Mouse (Mus musculus) right cerebral cortex, adult 18-20 months (tissue): ENCODE results near the gene Sh2b1.
"Not testable (repeated sequence)": the region's sequence is repeated elsewhere in the genome, so short reads cannot be mapped to it uniquely, and the experiment has no call there.

Experiments used
- DNase-seq: peaks from one replicate; pipeline ENCODE4 v3.0.0; 2022; ENCODE audit warnings: mixed read lengths

The Sh2b1 gene

DNA sequence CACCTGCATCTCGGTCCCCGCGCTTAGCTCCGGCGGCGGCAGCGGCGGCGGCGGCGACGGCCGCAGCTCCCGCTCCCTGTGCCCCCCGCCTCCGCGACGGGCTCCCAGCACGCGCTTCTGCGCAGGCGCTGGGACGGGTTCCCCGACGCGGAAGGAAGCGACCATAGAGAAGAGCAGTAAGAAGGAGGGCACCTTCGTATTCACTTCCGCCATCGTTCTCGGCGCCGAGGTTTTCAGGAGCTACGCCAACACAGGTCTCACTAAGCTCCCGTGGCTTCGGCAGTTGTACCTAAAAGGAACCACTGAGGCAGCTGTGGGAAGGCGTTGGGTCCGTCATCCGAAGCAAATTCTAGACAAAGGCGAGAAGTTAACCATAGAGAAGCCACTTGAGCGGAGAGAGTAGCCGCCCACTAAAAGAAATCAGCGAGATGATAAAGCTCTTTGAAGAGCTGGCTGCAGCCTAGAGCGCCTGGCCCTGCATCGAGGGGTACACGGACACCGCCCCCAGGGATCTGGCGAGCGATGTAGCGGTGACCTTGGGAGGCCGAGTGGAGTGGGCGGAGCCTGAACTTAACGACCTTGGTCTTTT lies at the start of gene Sh2b1:
TSS of gene Sh2b1 (minus strand) at position 432 of the 589 bp plus-strand sequence.
- peak; percentile 92 for DNase-seq

DNA sequence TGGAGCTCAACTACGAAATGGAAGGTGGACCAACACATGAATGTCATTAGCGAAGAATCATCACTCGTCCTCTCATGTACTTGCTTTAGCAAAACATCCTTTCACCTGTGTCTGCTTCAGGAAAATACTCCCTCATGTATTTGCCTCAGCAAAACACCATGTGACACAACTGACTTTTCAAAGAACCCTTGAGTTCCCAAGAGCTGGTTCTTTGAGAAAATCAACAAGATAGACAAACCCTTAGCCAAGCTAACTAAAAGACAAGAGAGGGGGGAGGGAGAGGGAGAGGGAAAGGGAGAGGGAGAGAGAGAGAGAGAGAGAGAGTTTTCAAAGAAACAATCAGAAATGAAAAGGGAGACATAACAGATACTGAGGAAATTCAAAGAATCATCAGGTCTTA lies 48.1 kb upstream of the Sh2b1 start:
- no peak for DNase-seq

DNA sequence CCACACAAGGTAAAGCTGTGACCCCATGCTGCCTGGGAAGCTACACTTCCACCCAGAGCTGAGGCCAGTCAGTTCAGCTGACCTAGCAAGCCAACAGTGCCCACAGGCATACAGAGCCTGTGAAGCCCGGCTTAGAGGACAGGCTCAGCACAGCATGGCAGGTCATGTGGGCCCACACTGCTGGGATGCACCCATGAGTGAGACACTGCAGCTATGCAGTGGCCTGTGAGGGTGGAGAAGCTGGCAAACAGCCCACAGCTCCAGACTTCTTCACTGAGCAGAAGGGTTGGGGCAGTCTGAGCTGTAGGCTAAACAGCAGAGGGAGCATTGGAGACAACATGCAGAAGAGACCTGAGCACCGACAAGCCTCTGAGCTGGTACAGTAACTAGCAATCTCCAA lies 44.3 kb upstream of the Sh2b1 start:
- DNase-seq, result no peak

DNA sequence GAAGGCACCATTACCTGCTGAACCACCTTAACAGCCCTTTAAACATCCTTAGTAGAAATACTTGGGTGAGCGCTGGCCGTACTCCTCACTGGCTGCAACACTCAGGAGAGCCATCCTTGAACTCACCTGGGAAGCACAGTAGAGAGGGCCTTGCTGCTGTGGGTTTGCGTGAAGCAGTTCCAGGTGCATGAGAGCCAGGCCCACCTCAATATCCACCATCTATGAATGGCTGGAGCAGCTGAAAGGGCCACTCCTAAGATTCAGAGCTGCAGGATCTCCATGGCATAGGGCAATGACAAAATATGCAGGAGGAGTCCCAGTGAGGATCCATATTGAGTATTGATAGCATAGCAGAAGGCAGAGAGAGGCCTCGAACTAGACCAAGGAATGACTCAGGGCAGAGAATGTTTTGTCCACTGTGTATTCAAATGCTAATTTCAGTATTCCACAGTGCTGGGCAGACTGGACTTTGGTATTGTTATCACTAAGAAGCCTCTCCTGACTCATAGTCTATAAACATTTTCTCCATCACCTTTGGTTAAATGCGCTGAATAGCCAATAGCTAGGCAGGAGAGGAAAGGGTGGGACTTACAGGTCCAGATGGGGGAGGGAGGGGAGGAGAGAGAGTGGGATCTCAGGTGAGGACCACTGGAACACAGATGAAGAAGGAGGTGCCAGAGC lies 43.2 kb upstream of the Sh2b1 start:
- DNase-seq, result no peak

DNA sequence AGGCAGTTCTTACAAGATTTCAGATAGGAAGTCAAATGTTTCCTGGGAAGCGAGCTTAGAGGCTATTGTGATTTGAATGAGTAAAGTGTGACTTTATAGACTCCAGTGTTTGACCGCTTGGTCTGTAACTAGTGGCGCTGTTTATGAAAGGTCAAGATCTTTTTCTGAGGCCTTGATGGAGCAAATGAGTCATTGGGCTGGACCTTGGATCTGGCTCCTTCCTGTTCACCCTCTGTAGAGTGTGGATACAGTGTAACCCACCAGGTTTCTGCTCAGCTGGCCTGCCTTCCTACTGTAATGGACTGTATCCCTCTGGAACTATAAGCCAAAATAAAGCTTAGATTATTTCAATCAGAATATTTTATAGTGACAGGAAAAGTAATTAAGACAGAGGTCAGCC lies 36.1 kb upstream of the Sh2b1 start:
- DNase-seq, result no peak

DNA sequence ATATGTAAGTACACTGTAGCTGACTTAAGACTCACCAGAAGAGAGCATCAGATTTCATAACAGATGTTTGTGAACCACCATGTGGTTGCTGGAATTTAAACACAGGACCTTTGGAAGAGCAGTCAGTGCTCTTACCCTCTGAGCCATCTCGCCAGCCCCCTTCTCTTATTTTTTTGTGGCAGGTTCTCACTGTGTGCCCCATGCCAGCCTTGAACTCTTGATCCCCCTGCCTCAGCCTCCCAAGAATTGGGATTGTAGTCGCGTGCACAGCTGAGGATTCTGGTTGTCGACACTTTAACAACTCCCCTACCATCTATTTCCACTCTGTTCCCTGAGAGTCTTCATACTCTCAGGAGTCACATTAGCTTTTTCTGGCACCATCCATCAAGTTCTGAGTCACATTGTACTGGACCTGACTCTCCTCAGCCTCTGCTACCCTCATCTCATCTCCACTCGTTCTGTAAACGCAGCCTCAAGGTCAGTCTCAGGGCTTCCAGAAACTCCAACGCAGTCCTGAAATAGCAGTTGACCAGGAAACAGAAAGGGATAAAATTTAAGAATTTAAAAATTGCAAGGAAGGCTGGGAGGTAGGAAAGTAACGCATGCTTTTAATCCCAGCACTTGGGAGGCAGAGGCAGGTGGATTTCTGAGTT lies 32.0 kb upstream of the Sh2b1 start:
- DNase-seq, result no peak

DNA sequence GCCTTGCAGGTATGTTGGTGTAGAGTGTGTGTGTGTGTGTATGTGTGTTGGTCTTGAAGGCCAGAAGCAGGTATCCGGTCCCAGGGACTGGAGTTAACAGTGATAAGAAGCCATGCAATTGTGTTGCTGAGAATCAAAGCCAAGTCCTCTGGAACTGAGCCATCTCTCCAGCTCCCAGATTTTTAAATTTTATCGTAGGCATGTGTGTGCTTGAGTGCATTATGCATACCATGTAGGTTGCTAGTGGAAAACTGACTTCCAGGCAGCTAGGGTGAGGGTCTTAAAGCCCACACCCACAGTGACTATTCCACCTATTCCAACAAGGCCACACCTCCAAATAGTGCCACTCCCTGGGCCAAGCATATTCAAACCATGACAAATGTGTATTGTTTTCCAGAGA lies 29.7 kb upstream of the Sh2b1 start:
- no peak for DNase-seq

DNA sequence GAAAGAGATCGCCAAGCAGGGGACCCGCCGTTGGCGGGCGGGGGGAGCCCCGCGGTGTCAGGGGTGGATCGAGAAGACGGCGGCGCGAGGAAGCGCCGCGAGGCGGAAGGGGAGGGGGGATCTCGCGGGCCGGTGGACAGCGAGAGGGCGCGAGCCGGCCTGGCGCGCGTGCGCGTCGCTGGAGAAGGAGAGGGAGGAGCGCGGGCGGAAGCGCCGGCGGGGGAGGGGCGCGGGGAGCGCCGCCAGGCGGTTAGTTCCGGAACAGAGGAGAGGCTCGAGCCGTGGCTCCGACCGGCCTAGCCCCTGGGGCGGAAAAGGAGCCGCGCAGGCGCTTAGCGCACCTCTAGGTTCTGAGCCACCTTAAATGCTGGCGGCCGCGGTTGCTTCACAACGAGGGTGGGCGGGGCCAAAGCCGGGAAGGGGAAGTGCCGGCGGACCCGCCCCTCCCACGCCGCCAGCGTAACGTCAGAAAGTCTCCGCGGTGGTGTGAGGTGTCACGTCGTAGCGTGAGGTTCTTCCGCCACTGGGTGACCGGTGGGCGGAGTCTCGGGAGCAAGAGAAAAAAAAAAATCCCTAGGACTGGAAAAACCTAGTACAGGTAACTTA lies 28.2 kb upstream of the Sh2b1 start, which contains the start of gene Atxn2l:
TSS of gene Atxn2l (minus strand) at position 165 of the 606 bp plus-strand sequence.
- DNase-seq, result peak; percentile 99

DNA sequence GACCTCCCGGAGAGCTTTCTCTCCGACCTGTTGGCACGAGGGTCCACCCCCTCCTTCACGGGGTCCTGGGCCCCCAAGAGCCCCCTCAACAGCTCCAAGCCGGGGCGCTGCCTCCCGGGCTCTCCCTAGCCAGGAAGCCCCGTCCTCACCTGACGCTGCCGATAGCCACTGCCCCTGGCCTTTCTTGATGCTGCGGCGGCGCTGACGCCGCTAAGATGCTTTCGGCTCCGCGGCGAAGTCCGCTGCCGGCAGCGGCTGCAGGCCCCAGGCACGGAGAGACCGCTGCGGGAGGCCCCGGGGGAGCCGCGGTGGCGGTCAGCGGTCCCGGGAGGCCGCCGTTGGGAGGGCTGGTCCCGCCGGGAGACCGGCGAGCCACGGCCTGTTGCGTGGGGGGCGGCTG lies 27.5 kb upstream of the Sh2b1 start:
- no peak for DNase-seq

DNA sequence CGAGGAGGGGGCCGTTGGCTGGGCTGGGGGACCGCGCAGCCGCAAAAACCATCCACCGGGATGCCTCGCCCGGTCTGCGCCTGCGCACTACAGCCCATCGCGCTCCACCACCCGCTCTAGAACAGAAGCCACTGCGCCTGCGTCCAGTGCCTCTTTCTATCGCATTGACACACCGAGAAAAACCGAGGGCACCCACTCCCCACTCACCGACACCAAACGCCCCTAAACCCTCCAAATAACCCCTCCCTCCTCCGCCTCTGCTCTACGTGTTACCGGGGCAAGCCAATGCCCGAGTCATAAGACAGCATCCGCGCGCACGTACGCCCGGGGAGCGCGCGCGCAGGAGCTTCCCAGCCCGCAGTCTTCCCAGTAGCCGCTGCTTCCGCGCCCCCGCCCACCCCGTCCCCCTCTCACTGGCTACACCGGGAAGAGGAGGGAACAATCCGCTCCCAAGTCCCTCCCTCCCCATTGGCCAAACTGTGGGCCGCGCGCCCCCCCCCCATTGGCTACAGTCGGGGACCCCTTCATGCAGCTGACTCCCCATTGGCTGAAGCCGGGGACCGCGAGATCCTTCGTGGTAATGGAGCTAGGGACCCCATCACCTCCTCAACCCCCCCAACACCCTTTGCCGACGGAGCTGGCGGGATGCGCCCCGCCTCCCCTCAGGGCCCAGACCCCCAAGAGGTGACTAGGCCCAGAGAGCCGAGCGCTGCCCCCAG lies 27.0 kb upstream of the Sh2b1 start:
- DNase-seq, result peak; percentile 93

DNA sequence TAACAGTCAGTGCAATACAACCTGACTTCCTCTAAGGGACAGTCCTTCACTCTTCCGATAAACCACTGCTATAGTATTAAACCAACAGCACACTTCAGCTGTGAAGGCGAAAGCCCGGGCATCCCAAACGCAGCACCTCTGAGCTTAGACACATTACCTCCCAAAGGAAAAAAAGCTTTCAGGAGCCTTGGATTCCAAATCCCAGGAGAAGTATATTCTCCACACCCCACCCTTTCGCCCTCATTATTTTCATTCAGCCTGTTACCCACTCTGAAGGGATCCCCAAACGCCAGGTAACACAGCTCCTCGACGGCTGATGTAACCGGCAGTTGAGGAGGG lies 26.4 kb upstream of the Sh2b1 start:
- DNase-seq, result no peak

DNA sequence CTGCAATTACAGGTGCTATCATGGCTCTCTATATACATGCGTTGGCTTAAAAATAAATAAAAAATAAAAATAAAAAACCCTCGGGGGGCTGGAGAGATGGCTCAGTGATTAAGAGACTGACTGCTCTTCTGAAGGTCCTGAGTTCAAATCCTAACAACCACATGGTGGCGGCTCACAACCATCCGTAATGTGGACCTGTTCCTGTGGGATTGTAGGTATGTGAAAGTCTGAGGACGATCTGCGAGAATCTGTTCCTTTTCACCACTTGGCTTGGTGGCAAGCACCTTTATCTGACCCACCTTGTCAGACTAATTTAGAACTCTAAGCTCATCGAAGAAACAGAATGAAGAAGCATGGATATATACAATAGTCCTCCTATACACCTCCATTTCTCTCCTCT lies 24.2 kb upstream of the Sh2b1 start:
- no peak for DNase-seq

DNA sequence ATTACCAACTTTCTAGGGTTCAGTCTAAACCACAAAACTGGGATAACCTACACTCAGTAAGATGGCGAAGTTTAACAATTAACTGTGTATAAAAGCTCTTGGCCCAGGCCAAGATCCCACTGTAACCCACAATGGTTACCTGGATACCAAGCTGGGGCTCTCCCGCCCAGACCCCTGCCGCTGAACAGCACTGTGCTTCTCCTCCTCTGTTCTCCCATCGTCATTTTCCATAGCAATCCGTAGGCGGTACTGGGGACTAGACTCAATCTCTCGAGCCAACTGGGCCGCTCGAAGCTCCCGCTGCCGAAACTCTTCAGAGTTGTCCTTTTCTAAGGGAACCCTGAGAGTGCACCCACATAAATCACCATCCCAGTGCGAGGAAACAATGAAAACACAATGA lies 22.7 kb upstream of the Sh2b1 start:
- no peak for DNase-seq

DNA sequence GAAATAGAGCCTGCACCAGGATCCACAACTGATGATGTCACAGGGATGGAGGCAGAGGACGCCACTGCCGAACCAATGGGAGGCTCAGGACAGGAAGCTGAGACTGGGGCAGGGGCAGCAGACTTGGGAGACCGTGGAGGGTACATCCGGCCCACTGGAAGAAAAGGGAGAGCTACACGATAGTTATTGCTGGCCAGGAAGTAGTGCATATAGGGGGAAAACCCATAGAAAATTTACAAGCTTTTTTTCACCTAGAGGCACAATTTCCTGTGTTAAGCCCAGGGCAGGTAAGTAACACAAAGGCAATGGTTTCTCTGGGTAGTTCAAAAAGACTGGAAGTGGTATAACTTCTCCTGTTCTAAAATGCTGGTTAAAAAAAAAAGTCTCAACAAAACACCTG lies 21.3 kb upstream of the Sh2b1 start:
- no peak for DNase-seq

DNA sequence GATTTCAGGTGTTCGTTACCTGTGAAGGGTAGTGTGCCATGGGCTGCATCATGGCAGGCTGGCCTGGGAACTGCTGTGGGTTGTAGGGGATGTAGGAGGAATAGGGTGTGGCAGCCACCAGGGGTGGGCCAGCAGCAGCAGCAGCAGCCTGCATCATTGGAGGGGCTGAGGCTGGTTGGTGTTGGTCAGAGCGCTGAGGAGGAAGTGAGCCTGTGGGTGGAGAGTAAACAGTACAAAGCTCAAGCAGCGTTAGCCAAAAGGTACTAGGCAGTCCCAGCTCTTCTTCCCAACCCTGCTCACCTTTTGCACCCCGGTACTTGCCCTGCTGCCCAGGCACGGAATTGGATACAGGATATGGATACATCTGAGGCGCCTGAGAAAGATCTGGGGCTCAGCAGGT lies 18.9 kb upstream of the Sh2b1 start:
- DNase-seq, result no peak

DNA sequence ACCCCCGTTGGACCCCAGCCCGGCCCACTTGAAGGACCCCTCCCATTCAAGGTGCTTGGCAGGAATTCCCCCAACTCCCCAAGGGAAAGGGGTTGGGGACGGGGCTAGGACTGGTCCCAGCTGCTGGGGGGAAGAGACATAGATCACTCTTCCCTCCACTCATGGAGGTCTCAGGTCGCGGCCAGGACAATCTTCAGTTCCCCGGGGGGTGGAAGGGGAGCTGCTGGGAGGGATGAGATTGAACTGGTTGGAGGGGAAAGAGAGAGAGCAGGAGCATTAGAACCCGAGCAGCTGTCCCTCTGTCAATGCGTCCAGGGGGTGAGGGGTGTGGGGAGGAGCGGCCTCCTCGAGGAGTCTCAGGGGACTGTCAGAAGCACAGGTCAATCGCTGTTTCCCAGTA lies 16.7 kb upstream of the Sh2b1 start:
- no peak for DNase-seq

DNA sequence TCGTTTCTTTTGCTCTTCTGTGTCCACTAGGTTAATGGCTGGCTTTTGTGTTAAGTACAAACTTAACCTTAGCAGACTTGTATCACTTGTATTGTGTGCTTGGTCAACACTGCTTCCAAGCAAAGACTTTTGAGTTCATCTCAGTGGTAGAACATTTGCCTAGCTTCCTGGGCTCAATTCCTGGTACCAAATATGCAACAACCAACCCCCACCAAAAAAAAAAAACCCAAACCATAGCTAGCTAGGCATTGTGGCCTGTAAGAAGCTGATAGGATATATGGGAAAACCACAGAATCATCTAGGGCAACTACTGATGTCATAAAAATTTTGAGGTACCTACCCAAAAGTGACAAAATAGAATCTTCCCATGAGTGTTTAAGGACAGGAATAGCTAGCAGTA lies 15.8 kb upstream of the Sh2b1 start:
- DNase-seq, result no peak

DNA sequence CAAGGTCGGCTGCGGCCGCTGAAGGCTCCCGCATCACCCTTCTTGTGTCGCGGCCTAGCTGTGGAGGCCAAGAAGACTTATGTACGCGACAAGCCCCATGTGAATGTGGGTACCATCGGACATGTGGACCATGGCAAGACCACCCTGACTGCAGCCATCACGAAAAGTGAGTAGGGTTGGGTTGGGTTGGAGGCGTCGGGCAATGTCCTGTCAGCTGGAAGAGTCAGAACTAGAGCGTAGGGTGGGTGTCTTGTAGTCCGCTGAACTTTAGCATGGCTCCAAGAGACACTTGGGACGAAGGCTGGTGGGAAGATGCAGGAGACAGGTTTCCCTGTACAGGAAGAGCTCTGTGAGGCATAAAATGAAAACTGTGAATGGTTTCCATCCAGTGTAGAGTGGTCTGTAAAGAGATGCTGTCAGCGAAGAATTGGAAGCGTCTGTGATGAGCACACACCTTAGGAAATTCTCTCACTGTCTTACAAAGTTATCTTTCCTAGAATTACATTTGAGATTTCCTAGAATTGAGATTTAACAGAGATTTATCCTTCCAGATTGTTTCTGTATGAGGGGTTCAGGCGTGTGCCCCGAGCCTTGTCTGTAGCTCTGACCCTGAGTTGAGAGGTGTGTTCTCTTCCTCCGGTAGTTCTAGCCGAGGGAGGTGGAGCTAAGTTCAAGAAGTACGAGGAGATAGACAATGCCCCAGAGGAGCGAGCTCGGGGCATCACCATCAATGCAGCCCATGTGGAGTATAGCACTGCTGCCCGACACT lies 12.6 kb upstream of the Sh2b1 start:
- not testable (repeated sequence) for DNase-seq

DNA sequence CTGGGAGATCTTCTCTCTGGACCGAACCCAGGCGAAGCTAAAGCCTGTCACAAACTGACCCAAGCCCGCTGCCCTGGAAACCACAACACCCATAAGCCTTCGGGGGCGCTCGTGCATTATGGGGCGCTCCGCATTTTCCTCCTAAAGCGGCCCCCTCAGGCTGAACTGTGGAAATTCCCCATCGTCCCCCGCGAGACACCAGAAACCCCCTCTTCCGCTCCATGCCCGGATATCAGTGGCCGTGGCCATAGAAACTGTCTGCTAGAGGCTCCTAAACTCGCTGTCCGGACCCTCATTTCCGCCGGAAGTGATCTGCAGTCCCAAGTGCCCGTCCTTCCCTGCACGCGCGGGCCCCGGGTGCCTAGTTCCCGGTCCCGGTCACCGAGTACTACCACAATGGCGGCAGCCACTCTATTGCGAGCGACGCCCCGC lies 11.8 kb upstream of the Sh2b1 start, which contains the start of gene Tufm:
TSS of gene Tufm (plus strand) at position 310 of the 432 bp plus-strand sequence.
- peak; percentile 99 for DNase-seq

DNA sequence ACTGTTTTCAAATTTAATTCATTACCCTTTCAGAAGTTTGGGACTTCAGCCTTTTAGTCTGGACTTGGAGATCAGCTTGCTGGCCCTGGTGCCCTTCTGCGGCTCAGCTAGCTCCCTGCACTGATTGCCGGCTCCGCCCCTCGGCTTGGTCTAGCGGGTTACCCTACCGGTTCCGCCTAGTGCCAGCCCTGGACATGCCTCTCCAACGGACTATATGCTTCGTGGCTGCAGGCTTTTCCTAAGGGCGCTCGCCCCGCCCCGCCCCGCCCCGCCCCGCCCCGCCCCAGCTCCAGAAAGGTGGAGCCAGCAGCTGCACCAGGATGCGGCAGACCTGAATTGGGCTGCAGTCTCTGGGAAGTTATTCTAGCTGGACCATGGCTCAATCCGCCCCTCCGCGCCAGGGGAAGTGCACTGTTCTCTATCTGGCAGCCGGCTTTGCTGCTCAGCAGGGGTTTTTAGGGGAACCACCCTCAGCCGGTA lies 7.2 kb upstream of the Sh2b1 start:
- DNase-seq, result peak; percentile 73

DNA sequence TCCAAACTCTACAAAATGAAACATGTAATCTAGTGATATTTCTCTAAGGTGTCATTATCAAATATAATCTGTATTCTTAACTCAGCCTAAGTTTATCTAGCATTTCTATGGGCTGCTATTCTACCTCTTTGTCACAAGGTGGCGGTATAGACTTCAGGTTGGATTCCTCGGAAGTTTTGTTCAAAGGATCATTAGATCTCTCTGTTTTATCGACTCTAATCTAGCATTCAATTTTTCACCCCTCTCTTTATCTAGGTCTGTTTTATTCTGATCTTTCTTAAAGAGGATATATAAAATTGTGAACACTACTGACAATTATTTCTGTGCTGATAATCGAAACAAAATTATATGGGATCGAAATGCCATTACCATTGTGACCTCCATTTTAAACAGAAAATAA lies 6.5 kb upstream of the Sh2b1 start:
- no peak for DNase-seq

DNA sequence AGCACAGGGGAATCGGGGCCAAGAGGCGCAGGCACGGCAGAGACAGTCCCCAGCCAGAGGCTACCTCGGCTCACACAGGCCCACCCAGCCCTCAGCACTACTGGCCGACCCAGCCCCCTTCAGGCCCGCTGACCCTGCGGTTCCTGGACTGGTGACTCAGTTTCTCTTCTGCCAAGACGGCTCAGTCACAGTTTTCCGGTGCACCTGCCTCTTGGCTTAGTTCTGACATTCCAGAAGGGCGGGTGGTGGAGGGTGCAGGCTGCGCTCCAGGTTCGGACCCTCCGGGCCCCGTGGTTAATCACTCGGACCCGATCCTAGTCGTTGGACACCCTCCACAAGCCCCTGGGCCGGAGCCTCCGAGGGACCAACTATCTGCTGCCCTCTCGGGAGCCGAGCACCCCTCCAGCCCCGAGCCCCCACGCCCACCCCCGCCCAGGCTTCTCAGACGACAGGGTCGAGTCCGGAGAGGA lies 703 bp downstream of the Sh2b1 start:
- DNase-seq, result no peak
